Mouse (Mus musculus): Measurements from ENCODE around the gene Rbm12. TPM values are rescaled to one million over a fixed set of nuclear protein-coding genes. Genes with fewer than 3 reads are reported as not detected.

Gene Rbm12
- polyA plus RNA-seq (2012; rRNA removed), result 2.6 and 3.1 TPM in 2 replicates

GRCm38 (mm10) chr2:156111358-156112079 lies at the start of gene Rbm12, which contains the start of gene Cpne1:
TSS of gene Rbm12 (minus strand) at chr2:156111978.
TSS of gene Cpne1 (minus strand) at chr2:156111965.

DNA sequence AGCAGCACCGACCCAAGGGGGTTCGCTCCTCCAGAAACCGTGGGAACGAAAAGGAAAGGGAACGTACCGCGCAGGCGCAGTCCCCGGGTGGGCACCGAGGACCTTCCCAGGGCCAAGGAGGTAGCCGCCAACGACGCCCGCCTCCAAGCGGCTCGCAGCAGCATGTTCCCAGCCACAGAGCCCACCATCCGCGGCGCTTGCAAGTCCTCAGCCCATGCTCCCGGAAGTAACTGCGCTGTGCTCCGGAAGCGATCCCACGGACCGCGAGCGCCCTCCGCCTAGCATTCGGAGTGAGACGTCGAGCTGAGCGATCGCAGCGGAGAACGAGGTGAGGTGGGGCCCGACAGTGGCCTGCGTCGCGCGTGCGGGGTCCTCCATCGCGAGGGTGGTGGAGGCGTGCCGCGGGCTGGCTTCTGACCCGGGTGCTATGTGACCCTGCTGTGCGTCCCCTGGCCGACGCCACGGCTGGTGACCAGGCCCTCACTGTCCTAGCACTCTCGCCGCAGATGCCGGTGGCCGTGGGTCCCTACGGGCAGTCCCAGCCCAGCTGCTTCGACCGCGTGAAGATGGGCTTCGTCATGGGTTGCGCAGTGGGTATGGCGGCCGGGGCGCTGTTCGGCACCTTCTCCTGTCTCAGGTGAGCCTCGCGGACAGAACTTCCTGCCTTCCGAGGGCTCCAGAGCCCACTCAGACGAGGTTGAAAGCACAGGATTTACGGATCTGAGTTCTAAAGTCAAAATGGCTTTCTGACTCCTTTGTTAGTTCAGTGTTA lies 32.4 kb upstream of the Rbm12 start, which contains the start of the genes Romo1 and Nfs1:
Romo1 (plus strand) TSS at position 87 of the 772 bp plus-strand sequence.
Nfs1 (minus strand) TSS at position 234 of the 772 bp plus-strand sequence.

GRCm38 (mm10) chr2:156126992-156127391 lies 15.2 kb upstream of the Rbm12 start, which contains the start of gene Gm28036:
TSS of gene Gm28036 (minus strand) at chr2:156127092.

DNA sequence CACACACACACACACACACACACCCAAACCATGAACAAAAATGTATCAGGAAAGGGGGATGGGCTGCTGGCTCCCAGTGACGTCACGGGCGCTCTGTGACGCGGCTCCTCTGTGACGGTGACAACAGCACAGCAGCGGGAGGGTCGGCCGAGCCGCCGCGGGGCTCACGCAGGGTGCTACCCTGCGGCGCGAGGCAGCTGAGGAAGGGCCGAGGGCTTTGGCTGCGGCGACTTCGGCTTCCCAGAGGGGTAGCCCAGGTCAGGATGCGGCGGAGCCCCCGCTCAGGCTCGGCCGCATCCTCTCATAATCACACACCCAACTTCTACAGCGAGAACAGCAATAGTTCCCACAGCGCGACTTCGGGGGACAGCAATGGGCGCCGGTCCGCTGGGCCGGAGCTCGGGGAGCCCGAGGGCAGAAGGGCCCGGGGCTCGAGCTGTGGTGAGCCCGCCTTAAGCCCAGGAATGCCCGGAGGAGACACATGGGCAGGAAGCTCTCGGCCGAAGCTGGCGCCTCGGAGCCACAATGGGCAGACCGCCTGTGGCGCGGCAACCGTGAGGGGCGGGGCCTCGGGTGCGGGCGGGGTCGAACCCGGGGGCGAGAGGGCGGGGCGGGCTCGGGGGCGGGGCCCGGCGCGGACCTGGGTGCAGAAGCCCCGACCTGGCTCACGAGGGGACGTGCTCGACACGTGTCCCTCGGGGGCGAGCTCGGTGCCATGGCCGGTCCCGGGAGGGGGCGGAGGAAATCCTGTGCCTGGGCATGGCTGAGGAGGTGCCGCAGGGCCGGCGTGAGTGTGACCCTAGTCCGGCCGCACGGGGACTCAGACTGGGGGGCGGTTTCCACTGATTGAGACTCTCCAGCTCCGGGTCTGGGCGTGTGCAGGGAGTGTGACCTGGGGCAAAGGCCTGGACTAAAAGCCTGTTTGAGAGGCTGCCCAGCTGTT lies 46.4 kb downstream of the Rbm12 start, which contains the start of gene Spag4:
Spag4 (plus strand) TSS at position 77 of the 943 bp plus-strand sequence.

DNA sequence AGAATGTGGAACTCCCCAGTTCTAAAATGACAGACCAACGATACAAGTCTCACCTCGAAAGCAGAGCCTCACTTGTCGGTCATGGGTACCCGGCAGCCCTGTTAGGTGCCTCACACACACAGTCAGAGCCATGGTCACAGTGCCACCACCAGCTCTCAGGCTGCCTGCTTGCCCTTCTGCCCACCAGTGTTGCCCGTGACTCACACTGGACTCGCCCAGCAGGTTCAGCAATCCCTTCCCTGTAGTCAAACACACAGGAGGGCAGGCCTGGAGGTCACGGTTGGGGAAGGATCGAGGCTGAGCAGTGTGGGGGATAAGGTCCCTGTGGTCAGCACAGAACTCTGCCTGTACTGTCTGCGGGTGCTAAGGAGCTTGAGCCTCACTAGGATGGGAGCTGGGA lies 59.0 kb downstream of the Rbm12 start, which contains the start of gene Fer1l4:
Fer1l4 (minus strand) TSS at position 132 of the 400 bp plus-strand sequence.

Other genes with a start within 250 kb of the Rbm12 start
- 21.3 and 23.4 TPM in 2 replicates for gene Uqcc1, start 181.7 kb downstream of the Rbm12 start, polyA plus RNA-seq (2012; rRNA removed)
- not detected in 2 replicates for gene Gm15557, start 171.2 kb downstream of the Rbm12 start, polyA plus RNA-seq (2012; rRNA removed)
- gene Gdf5, start 166.6 kb downstream of the Rbm12 start, polyA plus RNA-seq (2012; rRNA removed), result not detected in 2 replicates
- gene Cep250, start 155.5 kb downstream of the Rbm12 start, polyA plus RNA-seq (2012; rRNA removed), result 4.7 and 5.3 TPM in 2 replicates
- gene 6430550D23Rik, start 104.0 kb downstream of the Rbm12 start, polyA plus RNA-seq (2012; rRNA removed), result 2.0 and 2.2 TPM in 2 replicates
- gene Ergic3, start 103.9 kb downstream of the Rbm12 start, polyA plus RNA-seq (2012; rRNA removed), result 76.4 and 78.4 TPM in 2 replicates
- 0.02 TPM in 1 of 2 replicates, not detected in the other for gene Fer1l4, start 59.0 kb downstream of the Rbm12 start, polyA plus RNA-seq (2012; rRNA removed)
- 0.74 and 1.1 TPM in 2 replicates for gene Spag4, start 46.8 kb downstream of the Rbm12 start, polyA plus RNA-seq (2012; rRNA removed)
- 13.5 and 15.5 TPM in 2 replicates for gene Cpne1, start within 50 bp of the Rbm12 start, polyA plus RNA-seq (2012; rRNA removed)
- 1.8 and 2.0 TPM in 2 replicates for gene Gm28036, start 15.1 kb upstream of the Rbm12 start, polyA plus RNA-seq (2012; rRNA removed)
- 211 and 226 TPM in 2 replicates for gene Romo1, start 32.1 kb upstream of the Rbm12 start, polyA plus RNA-seq (2012; rRNA removed)
- gene Nfs1, start 32.2 kb upstream of the Rbm12 start, polyA plus RNA-seq (2012; rRNA removed), result 38.9 and 45.3 TPM in 2 replicates
- gene Rbm39, start 68.3 kb upstream of the Rbm12 start, polyA plus RNA-seq (2012; rRNA removed), result 74.7 and 78.9 TPM in 2 replicates
- 2.4 and 3.0 TPM in 2 replicates for gene Phf20, start 84.5 kb upstream of the Rbm12 start, polyA plus RNA-seq (2012; rRNA removed)
- gene Cnbd2, start 200.3 kb upstream of the Rbm12 start, polyA plus RNA-seq (2012; rRNA removed), result 0.47 and 0.53 TPM in 2 replicates
- gene Scand1, start 200.7 kb upstream of the Rbm12 start, polyA plus RNA-seq (2012; rRNA removed), result 43.8 and 49.5 TPM in 2 replicates